Mouse (Mus musculus): Measurements from ENCODE around the gene Irx4.

The Irx4 gene

GRCm38 (mm10) chr13:73270451-73271081, 10.3 kb downstream of the Irx4 start:
- DNase-seq, result no peak

- DNase-seq, result no peak
These were observed 11.3 kb downstream of the Irx4 start for GRCm38 (mm10) chr13:73271336-73272242.

- no peak for DNase-seq
These were observed 12.6 kb downstream of the Irx4 start for GRCm38 (mm10) chr13:73272794-73273282.

DNA sequence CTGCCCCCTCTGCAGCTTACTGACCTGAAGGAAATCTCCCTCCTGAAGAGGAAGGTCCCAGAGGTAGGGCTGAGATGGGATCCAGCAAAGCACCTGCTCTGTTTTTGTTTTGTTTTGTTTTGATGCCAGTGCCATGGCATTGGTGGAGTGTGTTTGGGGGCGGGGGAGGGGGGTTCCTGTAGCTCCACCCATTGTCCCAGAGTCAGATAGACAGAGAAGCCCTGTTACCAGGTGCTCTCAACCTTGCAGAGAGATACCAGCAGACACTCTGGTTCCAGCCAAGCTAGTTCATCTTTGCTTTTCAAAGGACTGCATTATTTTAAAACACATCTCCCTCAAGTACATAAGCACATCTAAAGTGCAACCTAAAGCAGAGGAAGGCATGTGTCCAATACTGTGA, 13.3 kb downstream of the Irx4 start:
- no peak for DNase-seq

DNA sequence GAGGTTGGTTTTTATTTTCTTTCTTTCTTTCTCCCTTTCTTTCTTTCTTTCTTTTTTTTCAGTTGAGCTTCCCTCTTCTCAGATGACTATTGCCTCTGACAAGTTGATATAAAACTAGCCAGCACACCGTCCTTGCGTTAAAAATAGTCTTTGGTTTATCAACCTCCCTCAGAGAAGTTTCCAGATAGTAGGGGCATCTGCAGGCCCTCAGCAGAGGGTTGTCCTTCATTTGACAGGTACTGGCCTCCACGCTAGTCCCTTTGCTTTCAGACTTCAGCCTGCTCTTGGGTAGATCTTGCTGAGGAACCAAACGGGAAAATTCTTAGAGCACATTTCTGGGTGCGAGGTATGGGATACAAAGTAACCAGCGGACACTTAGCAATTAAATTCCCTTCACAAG, 17.1 kb downstream of the Irx4 start:
- DNase-seq, result no peak

- DNase-seq, result no peak
These were observed 17.5 kb downstream of the Irx4 start for GRCm38 (mm10) chr13:73277797-73278196.

DNA sequence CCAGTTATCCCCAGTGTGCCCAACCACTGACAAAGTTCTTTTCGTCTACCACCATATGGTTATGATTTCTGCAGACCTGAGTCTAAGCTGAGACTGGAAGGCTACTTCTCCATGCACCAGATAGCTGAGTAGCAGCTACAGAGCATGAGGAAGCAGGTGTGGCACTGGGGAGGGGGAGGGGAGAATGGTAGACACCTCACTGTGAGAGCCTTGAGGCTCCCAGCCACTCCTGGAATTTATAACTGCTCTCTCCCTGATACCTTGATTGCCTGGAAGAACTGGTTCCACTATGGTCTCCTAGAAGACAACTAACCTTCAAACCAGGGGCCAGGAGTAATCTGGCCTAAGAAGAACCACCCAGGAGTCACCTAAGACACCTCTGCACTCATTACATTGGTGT, 18.9 kb downstream of the Irx4 start:
- DNase-seq, result no peak

DNA sequence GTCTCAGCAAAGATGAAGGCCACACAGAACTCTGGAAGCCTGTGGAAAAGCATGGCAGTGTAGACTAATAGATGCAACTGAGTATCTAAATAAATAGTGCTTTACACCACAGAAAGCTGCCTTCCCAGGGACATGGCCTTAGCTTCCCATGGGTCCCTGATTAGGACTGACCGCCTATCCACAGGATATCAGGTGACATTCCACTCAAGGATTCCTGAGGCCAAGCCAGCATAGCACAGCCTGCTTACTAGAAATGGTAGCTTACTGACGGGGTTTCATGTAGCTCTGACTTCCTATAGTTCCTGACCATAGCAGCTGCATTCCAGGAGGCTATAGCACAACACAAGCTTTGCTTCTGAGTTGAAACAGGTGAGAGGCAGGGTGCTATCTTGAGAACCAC, 22.1 kb downstream of the Irx4 start:
- no peak for DNase-seq

GRCm38 (mm10) chr13:73283534-73283933, 23.3 kb downstream of the Irx4 start:
- DNase-seq, result no peak

- DNase-seq, result no peak
These were observed 29.9 kb downstream of the Irx4 start for GRCm38 (mm10) chr13:73290206-73290605.

DNA sequence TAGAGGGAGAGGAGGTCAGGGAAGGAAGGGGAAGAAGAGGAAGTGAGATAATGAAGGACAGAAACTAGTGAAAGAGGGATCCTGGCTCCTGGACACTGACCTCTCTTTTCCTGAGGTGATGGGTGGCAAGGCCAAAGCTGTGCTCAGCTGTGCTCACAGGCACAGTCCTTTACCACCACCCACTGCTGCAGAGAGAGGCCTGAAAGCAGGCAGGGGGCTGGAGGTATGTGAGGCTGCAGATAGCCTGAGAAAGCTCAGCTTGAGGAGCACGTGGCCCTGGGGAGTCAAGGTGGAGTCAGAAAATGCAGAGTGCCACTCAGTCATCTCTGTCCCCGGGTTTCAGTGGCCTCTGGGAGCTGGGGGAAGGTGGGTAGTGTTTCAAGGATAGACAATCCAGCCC, 30.8 kb downstream of the Irx4 start:
- DNase-seq, result no peak

DNA sequence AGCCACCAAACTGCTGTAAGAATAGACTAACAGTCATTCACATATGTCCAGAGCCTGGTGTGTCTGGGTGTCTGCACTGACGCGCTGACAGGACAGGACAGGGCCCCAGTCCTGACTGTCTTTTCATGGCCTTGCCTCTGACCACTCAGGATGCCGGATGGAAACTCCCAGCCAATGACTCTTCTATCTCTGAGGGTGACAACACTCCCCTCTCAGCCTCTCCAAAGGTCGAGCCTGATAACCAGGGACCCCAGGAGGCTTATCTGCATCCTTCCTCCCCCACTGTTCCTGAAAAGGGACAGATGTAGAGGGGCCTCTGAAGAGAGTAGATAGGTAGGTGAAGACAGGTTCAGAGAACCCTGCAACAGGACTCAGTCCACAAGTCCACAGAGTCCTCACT, 38.4 kb downstream of the Irx4 start:
- no peak for DNase-seq

GRCm38 (mm10) chr13:73299322-73299721, 39.0 kb downstream of the Irx4 start:
- no peak for DNase-seq

DNA sequence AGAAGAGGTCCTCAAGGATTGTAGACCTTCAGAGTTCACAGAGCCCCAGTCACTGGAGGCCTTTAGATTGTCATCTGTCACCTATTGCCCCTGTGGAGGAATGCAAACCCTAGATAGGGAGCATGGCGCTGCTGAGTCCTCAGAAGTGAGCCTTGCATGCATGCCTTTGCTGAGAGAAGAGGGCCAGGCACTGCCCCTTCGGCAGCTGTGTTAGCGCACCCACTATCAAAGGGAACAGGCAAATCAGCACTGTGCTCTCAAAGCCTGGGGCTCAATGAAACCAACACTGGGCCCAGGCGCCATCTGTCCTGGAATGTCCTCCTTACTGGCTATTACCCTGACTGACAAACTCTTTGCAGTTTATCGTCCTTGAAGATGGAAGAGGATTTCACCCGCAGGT, 44.5 kb downstream of the Irx4 start:
- no peak for DNase-seq

GRCm38 (mm10) chr13:73305398-73306084, 45.3 kb downstream of the Irx4 start:
- no peak for DNase-seq

DNA sequence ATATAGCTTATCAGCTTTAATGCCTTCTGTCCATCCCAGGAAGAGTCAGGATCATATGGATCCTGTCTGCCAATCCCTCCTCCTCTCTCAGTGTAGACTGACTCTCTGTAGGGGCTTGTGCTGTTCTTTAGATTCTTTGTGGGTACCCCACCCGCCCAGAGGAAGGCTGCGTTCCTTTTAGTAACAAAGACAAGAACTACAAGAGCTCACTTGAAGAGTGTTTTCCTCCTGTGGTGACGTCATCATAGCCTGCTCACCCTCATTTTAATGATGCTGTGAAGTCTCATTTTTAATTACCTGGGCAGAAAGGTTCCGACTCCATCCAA, 45.8 kb downstream of the Irx4 start:
- DNase-seq, result no peak

- DNase-seq, result no peak
These were observed 46.2 kb downstream of the Irx4 start for GRCm38 (mm10) chr13:73306430-73306829.

DNA sequence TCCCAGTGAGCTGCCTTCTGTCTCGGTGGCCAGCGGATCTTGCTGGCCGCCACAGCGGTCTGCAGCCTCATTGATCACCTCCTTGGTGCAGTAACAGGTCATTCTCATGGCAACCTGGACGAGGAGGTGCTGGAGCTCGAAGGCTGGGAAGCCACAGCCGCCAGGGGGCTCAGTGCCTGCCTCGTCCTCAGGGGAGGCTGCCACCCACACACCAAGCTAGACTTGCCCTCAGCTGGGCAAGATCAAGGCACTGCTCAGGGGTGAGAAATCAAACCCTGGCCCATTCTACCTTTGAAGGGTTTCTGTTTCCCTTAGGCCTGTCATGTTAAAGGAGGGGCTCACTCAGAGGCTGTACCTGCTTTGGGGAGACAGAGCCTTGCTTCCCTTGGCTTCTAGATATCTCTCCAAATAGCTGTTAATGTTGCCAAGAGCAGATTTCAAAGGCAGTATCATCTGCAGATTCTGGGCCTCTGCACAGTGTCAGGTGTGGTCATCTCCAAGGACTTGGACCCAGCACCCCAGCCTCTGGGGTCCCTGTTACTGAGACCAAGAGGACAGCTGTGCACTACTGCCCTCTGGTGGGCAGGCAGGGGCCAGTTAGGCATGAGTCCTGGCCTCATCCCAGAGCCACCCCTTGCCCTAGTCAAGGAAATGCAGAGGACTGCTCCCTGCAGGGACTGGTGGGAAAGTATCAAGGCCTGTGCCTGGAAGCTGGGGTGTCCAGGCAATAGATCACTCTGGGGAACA, 50.1 kb downstream of the Irx4 start:
- DNase-seq, result peak; percentile 56
